Mouse (Mus musculus) liver, postnatal 0 days (tissue): Measurements from ENCODE around the gene Gm43738. TPM values are rescaled to one million over a fixed set of nuclear protein-coding genes. Genes with fewer than 3 reads are reported as not detected.
A peak's percentile ranks its signal among the peaks of the same experiment; 100 is the strongest.

Source experiments
- ATAC-seq: fragments of 200-750 bp; cut with Nextera tagmentation; 2 replicates; pipeline ENCODE4 v1.8.0; 2017; ENCODE audit warnings: mild to moderate bottlenecking, moderate library complexity
- DNase-seq: peaks from one replicate; pipeline ENCODE4 v3.0.0-alpha.2; 2016
- H3K27ac ChIP-seq: fragments of 300-500 bp; sonication (generic); 2 replicates; pipeline ENCODE4 v1.5.1; 2014; ENCODE audit warnings: antibody characterized with exemption, moderate library complexity, mild to moderate bottlenecking, low read depth
- H3K27me3 ChIP-seq: fragments of 300-500 bp; sonication (generic); 2 replicates; pipeline ENCODE4 v1.6.1; 2014; ENCODE audit warnings: low read length, control low read depth, mixed read lengths; ENCODE audit not compliant: insufficient read depth
- H3K36me3 ChIP-seq: fragments of 300-500 bp; sonication (generic); replicated peaks from 2 replicates; pipeline ENCODE4 v1.6.1; 2014; ENCODE audit warnings: mild to moderate bottlenecking, control low read depth, low read length, moderate library complexity, mixed read lengths; ENCODE audit not compliant: insufficient read depth
- H3K4me1 ChIP-seq: fragments of 300-500 bp; sonication (generic); 2 replicates; pipeline ENCODE4 v1.6.1; 2014; ENCODE audit warnings: antibody characterized with exemption, mild to moderate bottlenecking, control low read depth; ENCODE audit not compliant: insufficient read depth
- H3K4me2 ChIP-seq: fragments of 300-500 bp; sonication (generic); 2 replicates; pipeline ENCODE4 v1.6.1; 2014; ENCODE audit warnings: low read depth, mild to moderate bottlenecking, low read length, moderate library complexity, mixed read lengths
- H3K4me3 ChIP-seq: fragments of 300-500 bp; sonication (generic); 2 replicates; pipeline ENCODE4 v1.5.1; 2014; ENCODE audit warnings: low read depth, low read length
- H3K9ac ChIP-seq: fragments of 300-500 bp; sonication (generic); replicated peaks from 2 replicates; pipeline ENCODE4 v1.6.1; 2014; ENCODE audit warnings: mild to moderate bottlenecking, moderate library complexity
- H3K9me3 ChIP-seq: fragments of 300-500 bp; sonication (generic); 2 replicates; pipeline ENCODE4 v1.6.1; 2016; ENCODE audit warnings: mild to moderate bottlenecking, control low read depth, low read length, mixed read lengths
- CTCF ChIP-seq: sonication (generic); IDR thresholded peaks from 2 replicates; pipeline ENCODE4 v1.5.1; 2016; ENCODE audit warnings: antibody characterized with exemption, low read depth
- EP300 ChIP-seq: IDR thresholded peaks from 2 replicates; pipeline ENCODE4 v1.6.1; 2016; ENCODE audit warnings: antibody characterized with exemption, low read depth, mild to moderate bottlenecking
- WGBS: fragments of 180-500 bp; shearing (Covaris S2); extraction: QIAGEN DNeasy Blood & Tissue Kit; methylation state at CpG from one replicate; pipeline ENCODE4 v1.1.7; 2014; ENCODE audit not compliant: insufficient replicate concordance; 5-methylcytosine and 5-hydroxymethylcytosine counted together
- polyA plus RNA-seq: library from polyadenylated mRNA; unstranded; fragments of >200 nt; fragmentation: Nextera tagmentation; extraction: Ambion mirVana; gene quantifications from 2 replicates; pipeline ENCODE4 v1.2.1, GENCODE M21; 2015

Gm43738 gene
- polyA plus RNA-seq, 1 experiment from 2014 or later: not detected

DNA sequence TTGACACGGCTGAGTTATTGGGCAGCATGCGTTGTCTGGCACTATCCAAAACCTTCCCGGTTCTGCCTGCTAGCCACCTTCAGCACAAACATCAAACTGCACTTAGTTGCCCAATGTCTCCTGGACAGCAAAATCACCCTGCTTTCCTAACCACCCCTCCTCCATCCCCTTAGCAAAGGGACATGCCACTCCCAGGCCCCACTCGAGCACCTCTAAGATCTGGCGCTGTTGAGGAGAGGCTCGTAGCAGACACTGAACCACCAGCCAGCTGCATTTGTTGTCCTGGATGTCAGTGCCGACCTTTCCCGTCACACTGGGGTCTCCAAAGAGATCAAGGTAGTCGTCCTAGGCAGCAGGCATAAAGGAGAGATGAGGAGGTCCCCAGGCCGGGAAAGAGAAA lies 6.9 kb downstream of the Gm43738 start:
- H3K4me1 ChIP-seq: peaks cover 24% of the 10 kb centered on the region
- TF ChIP-seq EP300 (no peak), CTCF (no peak)
- H3K9ac ChIP-seq: no peak overlapping the region
- no peak overlapping the region for H3K4me2 ChIP-seq
- DNase-seq (no peak), ATAC-seq (no peak)
- peaks cover 44% of the 10 kb centered on the region for H3K36me3 ChIP-seq
- no peak overlapping the region for H3K4me3 ChIP-seq
- 81% methylated on average over 10 of the region's 10 CpGs for WGBS
- no peaks in the 10 kb centered on the region for H3K9me3 ChIP-seq
- peaks cover 24% of the 10 kb centered on the region for H3K27me3 ChIP-seq
- H3K27ac ChIP-seq: no peak overlapping the region

DNA sequence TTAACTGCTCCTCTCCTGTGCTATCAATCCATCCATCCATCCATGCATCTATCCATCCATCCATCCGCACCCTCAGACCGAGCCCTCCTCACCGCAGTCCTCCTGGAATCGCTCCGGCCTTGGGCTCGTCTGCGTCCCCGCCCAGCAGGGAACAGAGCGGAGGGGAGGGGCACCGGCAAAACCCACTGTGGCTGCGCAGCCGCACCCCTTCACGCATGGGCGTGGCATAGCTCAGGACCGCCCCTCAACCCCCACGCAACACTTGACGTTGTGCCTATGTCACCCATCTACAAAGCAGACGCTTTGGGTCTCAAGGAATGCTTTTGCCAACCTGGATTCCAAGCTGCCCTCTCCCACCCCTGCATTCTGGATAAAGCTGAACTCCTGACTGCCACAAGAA lies 7.7 kb downstream of the Gm43738 start, which contains the start of gene Rusc1:
Gene Rusc1 (minus strand): TSS at position 137 of the 400 bp plus-strand sequence.
- peak; percentile 82 for DNase-seq
- H3K4me1 ChIP-seq: peaks cover 27% of the 10 kb centered on the region
- 10% methylated on average over 18 of the region's 18 CpGs for WGBS
- peaks cover 24% of the 10 kb centered on the region for H3K27me3 ChIP-seq
- peak within 1 kb of the TSS; percentile 49 for H3K4me2 ChIP-seq
- H3K27ac ChIP-seq: no peak within 1 kb of the TSS
- no peak within 1 kb of the TSS for H3K9ac ChIP-seq
- peaks cover 39% of the 10 kb centered on the region for H3K36me3 ChIP-seq
- peak; percentile 16; the same call in 1 of the 2 replicates for ATAC-seq
- peak within 1 kb of the TSS; percentile 15; the same call in 1 of the 2 replicates for H3K4me3 ChIP-seq
- H3K9me3 ChIP-seq: no peaks in the 10 kb centered on the region
- no peak for TF ChIP-seq CTCF
- no peak for TF ChIP-seq EP300

DNA sequence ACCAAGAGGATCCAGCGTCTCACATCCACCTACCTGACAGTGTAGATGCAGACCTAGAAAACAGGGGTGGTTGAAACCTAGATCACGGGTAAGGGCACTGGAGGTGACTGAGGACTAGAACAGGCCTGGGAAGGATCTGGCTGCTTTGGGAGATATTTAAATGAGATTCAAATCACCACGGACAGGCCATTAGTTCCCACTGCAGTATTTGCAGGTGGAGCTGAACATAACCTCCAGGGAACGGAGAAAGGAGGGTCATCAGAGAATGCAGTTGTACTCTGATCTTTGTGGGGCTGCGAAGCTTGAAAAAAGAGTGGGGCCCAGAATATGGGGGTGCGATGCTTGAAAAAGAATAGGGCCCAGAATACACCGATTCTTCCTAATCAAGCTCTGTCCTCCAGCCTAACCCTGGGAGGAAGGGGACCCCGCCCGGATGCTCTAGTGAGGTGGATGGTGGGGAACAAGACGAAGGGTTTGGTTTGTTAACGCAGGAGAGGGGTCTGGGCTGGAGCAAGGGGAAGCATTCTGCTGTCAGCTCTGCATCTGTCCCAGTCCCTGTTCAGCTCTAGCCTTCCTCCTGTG lies 8.3 kb downstream of the Gm43738 start:
- TF ChIP-seq EP300 (no peak), CTCF (no peak)
- H3K4me2 ChIP-seq: peak overlapping the region; percentile 49; the same call in 1 of the 2 replicates
- DNase-seq (no peak), ATAC-seq (no peak)
- no peak overlapping the region for H3K27ac ChIP-seq
- 31% methylated on average over 11 of the region's 11 CpGs for WGBS
- no peak overlapping the region for H3K9ac ChIP-seq
- peaks cover 33% of the 10 kb centered on the region for H3K36me3 ChIP-seq
- no peaks in the 10 kb centered on the region for H3K9me3 ChIP-seq
- H3K27me3 ChIP-seq: peaks cover 24% of the 10 kb centered on the region
- H3K4me1 ChIP-seq: peaks cover 31% of the 10 kb centered on the region
- peak overlapping the region; percentile 15; the same call in 1 of the 2 replicates for H3K4me3 ChIP-seq

DNA sequence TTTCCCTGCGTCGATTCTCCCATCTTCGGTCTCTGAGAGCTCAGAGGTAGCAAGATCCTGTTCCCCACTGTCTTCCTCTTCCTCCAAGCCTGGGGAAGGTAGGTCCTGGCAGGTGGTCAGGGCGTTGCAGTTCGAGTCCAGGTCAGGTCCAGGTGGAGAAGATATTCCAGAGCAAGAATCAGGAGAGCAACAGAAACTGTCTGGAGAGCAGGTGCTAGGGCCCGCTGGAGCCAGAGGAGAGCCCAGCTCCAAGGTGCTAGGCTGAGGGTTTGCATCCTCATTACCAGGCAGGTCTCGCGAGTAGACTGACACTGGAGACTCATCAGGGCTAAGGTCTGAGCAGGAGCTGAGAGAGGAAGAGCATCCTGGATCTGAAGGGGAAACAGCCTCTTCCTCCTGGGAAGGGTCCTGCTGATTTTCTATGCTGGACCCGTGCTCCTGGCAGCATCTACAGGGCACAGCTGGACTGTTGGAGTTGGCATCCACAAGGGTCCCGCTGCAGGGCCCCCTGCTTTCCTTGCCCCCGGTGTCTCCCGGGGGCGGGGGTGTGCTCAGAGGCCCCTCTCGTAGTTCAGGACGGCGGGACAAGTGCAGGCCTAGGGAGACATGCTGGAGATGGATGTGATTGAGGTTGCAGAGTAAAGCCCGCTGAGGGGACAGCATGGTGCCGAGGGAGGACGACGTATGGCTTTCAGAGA lies 8.9 kb downstream of the Gm43738 start:
- no peaks in the 10 kb centered on the region for H3K9me3 ChIP-seq
- H3K4me2 ChIP-seq: peak overlapping the region; percentile 100
- TF ChIP-seq EP300: no peak
- TF ChIP-seq CTCF: no peak
- H3K4me3 ChIP-seq: peak overlapping the region; percentile 73; the same call in 1 of the 2 replicates
- no peak overlapping the region for H3K27ac ChIP-seq
- WGBS: 13% methylated on average over 20 of the region's 20 CpGs
- peaks cover 32% of the 10 kb centered on the region for H3K4me1 ChIP-seq
- H3K36me3 ChIP-seq: peaks cover 28% of the 10 kb centered on the region
- ATAC-seq (no peak), DNase-seq (no peak)
- peaks cover 24% of the 10 kb centered on the region for H3K27me3 ChIP-seq
- H3K9ac ChIP-seq: no peak overlapping the region

DNA sequence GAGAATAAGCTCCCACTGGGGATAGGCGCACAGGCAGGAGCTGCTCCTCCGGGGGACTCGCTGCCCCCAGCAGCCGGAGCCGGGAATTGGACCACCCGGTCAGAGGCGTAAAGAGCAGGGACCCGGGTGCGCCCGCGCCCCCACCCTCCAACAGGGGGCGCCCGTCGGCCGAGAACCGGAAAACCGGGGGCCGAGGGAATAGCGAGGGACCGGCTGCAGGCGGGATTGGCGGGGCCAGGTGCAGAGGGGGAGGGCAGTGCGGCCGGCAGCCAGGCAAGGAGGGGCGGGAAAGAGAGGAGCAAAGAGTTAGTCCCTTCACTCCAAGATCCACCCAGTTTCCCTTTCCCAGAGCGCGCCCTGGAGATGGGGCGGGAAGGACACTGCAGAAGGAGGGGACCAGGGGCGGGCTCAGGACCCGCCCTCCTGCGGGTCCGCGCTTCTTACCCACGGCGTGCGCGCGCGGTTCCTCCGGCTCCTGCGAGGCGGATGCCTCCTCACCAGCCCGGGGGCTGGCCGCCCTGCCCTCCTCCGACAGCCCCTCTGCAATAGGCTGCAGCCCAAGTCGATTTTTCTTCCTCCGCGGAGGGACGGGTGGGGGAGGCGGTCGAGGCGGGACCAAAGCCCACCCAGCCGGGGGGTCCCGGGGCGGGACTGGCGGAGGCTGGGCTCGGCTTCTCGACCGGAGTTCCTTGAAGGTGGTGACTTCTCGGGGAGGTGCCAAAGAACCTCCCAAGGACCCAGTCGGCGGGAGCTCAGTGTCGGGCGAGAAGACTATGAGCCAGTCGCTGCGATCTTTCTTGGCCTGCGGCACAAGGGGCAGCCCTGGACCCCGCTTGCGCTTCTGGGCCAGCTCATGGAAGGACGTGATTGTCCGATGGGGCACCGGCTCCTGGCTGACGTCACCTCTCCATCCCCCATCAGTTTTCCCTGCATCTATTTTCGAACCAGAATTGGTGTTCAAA lies 9.9 kb downstream of the Gm43738 start:
- Histone ChIP-seq H3K9me3 (no peaks in the 10 kb centered on the region), H3K4me1 (peaks cover 32% of the 10 kb centered on the region), H3K36me3 (peaks cover 19% of the 10 kb centered on the region), H3K27me3 (peaks cover 24% of the 10 kb centered on the region), H3K9ac (peak overlapping the region; percentile 69), H3K4me2 (peak overlapping the region; percentile 100), H3K27ac (peak overlapping the region; percentile 48; the same call in 1 of the 2 replicates), H3K4me3 (peak overlapping the region; percentile 73)
- WGBS: 2% methylated on average over 56 of the region's 74 CpGs
- TF ChIP-seq EP300 (no peak), CTCF (peak; percentile 89)
- DNase-seq (peak; percentile 86), ATAC-seq (peak; percentile 59)
